In the genomic region with DNA sequence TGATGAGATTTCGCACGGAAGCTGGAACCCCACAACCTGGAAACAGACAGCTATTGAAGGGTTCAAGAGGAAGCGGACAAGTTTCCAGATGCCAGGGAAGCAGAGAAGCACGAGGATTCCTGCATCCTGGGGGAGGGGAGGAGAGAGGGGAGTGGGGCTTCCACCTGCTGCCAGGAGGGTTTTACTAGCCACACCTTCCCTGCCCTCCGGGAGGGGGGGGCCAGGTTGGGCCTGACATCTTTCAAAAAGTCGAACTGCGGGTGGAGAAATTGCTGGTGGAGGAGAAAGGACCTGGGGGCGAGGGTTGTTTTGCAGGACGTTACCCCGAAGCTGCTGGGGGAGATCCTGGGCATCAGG, we compare ENCODE assay signal across 8 mouse cellular contexts. TPM values are rescaled to one million over a fixed set of nuclear protein-coding genes. Genes with fewer than 3 reads are reported as not detected.
DNase-seq lines count a peak whose midpoint lies in the region; ATAC-seq lines count a peak whose summit lies in the region.

No protein-coding gene starts in this region.

- no peaks in the 10 kb centered on the region for H3K27me3 ChIP-seq in hindbrain, embryonic 11.5 days (ENCODE audit: control insufficient read depth, insufficient read depth, low read length)
- H3K27me3 ChIP-seq in midbrain, embryonic 12.5 days: peaks cover 11% of the 10 kb centered on the region

- peak overlapping the region; percentile 94 for H3K4me2 ChIP-seq in hindbrain, embryonic 11.5 days (replicated peaks; ENCODE audit: low read depth, low read length)
- H3K4me2 ChIP-seq in midbrain, embryonic 12.5 days (replicated peaks): peak overlapping the region; percentile 77

- DNase-seq in cerebellum, adult 11-12 months: peak; percentile 64
- DNase-seq in cerebellum, adult 8-10 months: no peak
- DNase-seq in spleen, adult 12 weeks (ENCODE audit: low spot score): peak; percentile 12
- no peak for DNase-seq in spleen, postnatal 10 days (ENCODE audit: low spot score in 2 of 2)
- DNase-seq in hindbrain, embryonic 11.5 days (ENCODE audit: low spot score): no peak
- DNase-seq in retina, postnatal 1 day: no peak
- no peak for DNase-seq in right cerebral cortex, postnatal 14 days

- no peak overlapping the region for H3K27ac ChIP-seq in hindbrain, embryonic 11.5 days (ENCODE audit: low read depth, low read length)
- H3K27ac ChIP-seq in midbrain, embryonic 12.5 days (replicated peaks): no peak overlapping the region

- 9% methylated on average over 10 of the region's 10 CpGs for WGBS in hindbrain, embryonic 11.5 days
- WGBS in midbrain, embryonic 12.5 days: 8% methylated on average over 10 of the region's 10 CpGs

- H3K36me3 ChIP-seq in hindbrain, embryonic 11.5 days (ENCODE audit: control insufficient read depth, insufficient read depth, low read length): no peaks in the 10 kb centered on the region
- H3K36me3 ChIP-seq in midbrain, embryonic 12.5 days: no peaks in the 10 kb centered on the region

- peak overlapping the region; percentile 84 for H3K9ac ChIP-seq in hindbrain, embryonic 11.5 days (ENCODE audit: low read depth, low read length)
- H3K9ac ChIP-seq in midbrain, embryonic 12.5 days (replicated peaks): peak overlapping the region; percentile 78

- H3K9me3 ChIP-seq in hindbrain, embryonic 11.5 days (ENCODE audit: control insufficient read depth, low read length): no peaks in the 10 kb centered on the region
- H3K9me3 ChIP-seq in midbrain, embryonic 12.5 days: no peaks in the 10 kb centered on the region

- H3K4me1 ChIP-seq in hindbrain, embryonic 11.5 days (replicated peaks; ENCODE audit: control insufficient read depth, insufficient read depth, low read length): 0 out of 2 replicates have a peak, but pooled peaks cover 2% of the 10 kb centered on the region
- H3K4me1 ChIP-seq in midbrain, embryonic 12.5 days: peaks cover 12% of the 10 kb centered on the region

- H3K4me3 ChIP-seq in hindbrain, embryonic 11.5 days (ENCODE audit: low read depth, low read length): peak overlapping the region; percentile 68
- H3K4me3 ChIP-seq in midbrain, embryonic 12.5 days: peak overlapping the region; percentile 76

- ATAC-seq in hindbrain, embryonic 11.5 days (ENCODE audit: low FRiP score): no peak
- ATAC-seq in midbrain, embryonic 12.5 days (ENCODE audit: low FRiP score, low read depth): no peak

RNA-seq across cellular contexts. Expression of a gene that starts 0.6 kb away (rescaled TPM):
- polyA plus RNA-seq in hindbrain, embryonic 11.5 days (2014; fragmentation: Nextera tagmentation; extraction: Ambion mirVana): 11.0 and 13.9 TPM in 2 replicates
- polyA plus RNA-seq in midbrain, embryonic 12.5 days (2016; fragmentation: Nextera tagmentation; extraction: Ambion mirVana): 17.5 and 17.6 TPM in 2 replicates

RNA-seq across cellular contexts. Expression of a gene that starts 35.0 kb away (rescaled TPM):
- 0.75 TPM in 1 of 2 replicates, not detected in the other for polyA plus RNA-seq in hindbrain, embryonic 11.5 days (2014; fragmentation: Nextera tagmentation; extraction: Ambion mirVana)
- 0.58 and 0.65 TPM in 2 replicates for polyA plus RNA-seq in midbrain, embryonic 12.5 days (2016; fragmentation: Nextera tagmentation; extraction: Ambion mirVana)

Comparison
In these comparisons a context has a peak if more than half of its experiments do, and no peak if none do; other contexts are left out.
1. DNase-seq: peak in cerebellum, adult 11-12 months (single experiment) and spleen, adult 12 weeks (single experiment); none in cerebellum, adult 8-10 months (single experiment), spleen, postnatal 10 days (0 of 2), hindbrain, embryonic 11.5 days (single experiment), retina, postnatal 1 day (single experiment) and right cerebral cortex, postnatal 14 days (single experiment).